Mouse (Mus musculus) intestine, postnatal 0 days (tissue): Measurements from ENCODE around the gene Atg4a-ps. TPM values are rescaled to one million over a fixed set of nuclear protein-coding genes. Genes with fewer than 3 reads are reported as not detected.

ENCODE experiments used
- ATAC-seq: fragments of 200-750 bp; cut with Nextera tagmentation; 2 replicates; pipeline ENCODE4 v1.8.0; 2017; ENCODE audit warnings: mild to moderate bottlenecking, moderate TSS enrichment, moderate library complexity
- H3K27ac ChIP-seq: fragments of 300-500 bp; sonication (generic); 2 replicates; pipeline ENCODE4 v1.5.1; 2014; ENCODE audit warnings: mild to moderate bottlenecking, low read depth, low read length, moderate library complexity
- H3K27me3 ChIP-seq: fragments of 300-500 bp; sonication (generic); replicated peaks from 2 replicates; pipeline ENCODE4 v1.6.1; 2014; ENCODE audit warnings: low read length, mixed read lengths; ENCODE audit not compliant: control insufficient read depth, insufficient read depth
- H3K36me3 ChIP-seq: fragments of 300-500 bp; sonication (generic); 2 replicates; pipeline ENCODE4 v1.6.1; 2014; ENCODE audit warnings: mild to moderate bottlenecking, moderate library complexity; ENCODE audit not compliant: control insufficient read depth, insufficient read depth
- H3K4me1 ChIP-seq: fragments of 300-500 bp; sonication (generic); replicated peaks from 2 replicates; pipeline ENCODE4 v1.6.1; 2014; ENCODE audit warnings: antibody characterized with exemption, low read length, mixed read lengths; ENCODE audit not compliant: control insufficient read depth, insufficient read depth
- H3K4me2 ChIP-seq: fragments of 300-500 bp; sonication (generic); replicated peaks from 2 replicates; pipeline ENCODE4 v1.6.1; 2014; ENCODE audit warnings: low read depth, mild to moderate bottlenecking, moderate library complexity
- H3K4me3 ChIP-seq: fragments of 300-500 bp; sonication (generic); 2 replicates; pipeline ENCODE4 v1.5.1; 2014; ENCODE audit warnings: low read depth, low read length
- H3K9ac ChIP-seq: fragments of 300-500 bp; sonication (generic); 2 replicates; pipeline ENCODE4 v1.6.1; 2014; ENCODE audit warnings: mild to moderate bottlenecking, low read depth, low read length
- H3K9me3 ChIP-seq: fragments of 300-500 bp; sonication (generic); 2 replicates; pipeline ENCODE4 v1.6.1; 2016; ENCODE audit warnings: mixed run types; ENCODE audit not compliant: control insufficient read depth
- CTCF ChIP-seq: sonication (generic); IDR thresholded peaks from 2 replicates; pipeline ENCODE4 v1.5.1; 2016; ENCODE audit warnings: low read depth, mild to moderate bottlenecking, control low read depth, antibody characterized with exemption, moderate library complexity
- WGBS: fragments of 180-500 bp; shearing (Covaris S2); extraction: QIAGEN DNeasy Blood & Tissue Kit; methylation state at CpG from one replicate; pipeline ENCODE4 v1.1.7; 2014; 5-methylcytosine and 5-hydroxymethylcytosine counted together
- polyA plus RNA-seq: library from polyadenylated mRNA; unstranded; fragments of >200 nt; fragmentation: Nextera tagmentation; extraction: Ambion mirVana; gene quantifications from 2 replicates; pipeline ENCODE4 v1.2.1, GENCODE M21; 2015

Atg4a-ps gene
- polyA plus RNA-seq, 1 experiment from 2014 or later = 0.26 TPM

GRCm38 (mm10) chr3:103634256-103634655 is 11.6 kb downstream of the Atg4a-ps start:
- H3K27me3 ChIP-seq = no peaks in the 10 kb centered on the region
- WGBS = 93% methylated on average over 1 of the region's 1 CpGs
- H3K27ac ChIP-seq = no peak overlapping the region
- H3K4me3 ChIP-seq = no peak overlapping the region
- H3K9ac ChIP-seq = no peak overlapping the region
- TF ChIP-seq CTCF = no peak
- H3K4me1 ChIP-seq = no peaks in the 10 kb centered on the region
- ATAC-seq = no peak
- no peak overlapping the region for H3K4me2 ChIP-seq
- H3K36me3 ChIP-seq = no peaks in the 10 kb centered on the region
- no peaks in the 10 kb centered on the region for H3K9me3 ChIP-seq

- H3K9ac ChIP-seq = no peak overlapping the region
- TF ChIP-seq CTCF = no peak
- H3K4me2 ChIP-seq = no peak overlapping the region
- no peaks in the 10 kb centered on the region for H3K27me3 ChIP-seq
- no peak for ATAC-seq
- H3K36me3 ChIP-seq = no peaks in the 10 kb centered on the region
- no peaks in the 10 kb centered on the region for H3K9me3 ChIP-seq
- H3K4me1 ChIP-seq = no peaks in the 10 kb centered on the region
- no peak overlapping the region for H3K4me3 ChIP-seq
- 65% methylated on average over 4 of the region's 4 CpGs for WGBS
- no peak overlapping the region for H3K27ac ChIP-seq
Measured at GRCm38 (mm10) chr3:103633831-103634230, 12.0 kb downstream of the Atg4a-ps start.

- H3K9me3 ChIP-seq = no peaks in the 10 kb centered on the region
- no peaks in the 10 kb centered on the region for H3K27me3 ChIP-seq
- H3K4me1 ChIP-seq = no peaks in the 10 kb centered on the region
- H3K27ac ChIP-seq = no peak overlapping the region
- ATAC-seq = no peak
- H3K9ac ChIP-seq = no peak overlapping the region
- TF ChIP-seq CTCF = no peak
- 73% methylated on average over 7 of the region's 7 CpGs for WGBS
- no peaks in the 10 kb centered on the region for H3K36me3 ChIP-seq
- no peak overlapping the region for H3K4me2 ChIP-seq
- H3K4me3 ChIP-seq = no peak overlapping the region
Measured at GRCm38 (mm10) chr3:103633124-103633523, 12.7 kb downstream of the Atg4a-ps start.

GRCm38 (mm10) chr3:103627661-103628060 is 18.2 kb downstream of the Atg4a-ps start:
- WGBS = 88% methylated on average over 3 of the region's 3 CpGs
- no peak overlapping the region for H3K4me2 ChIP-seq
- H3K4me3 ChIP-seq = no peak overlapping the region

GRCm38 (mm10) chr3:103626481-103626880 is 19.4 kb downstream of the Atg4a-ps start:
- Histone ChIP-seq H3K36me3 (no peaks in the 10 kb centered on the region), H3K4me2 (no peak overlapping the region), H3K27me3 (no peaks in the 10 kb centered on the region), H3K4me3 (no peak overlapping the region), H3K9me3 (no peaks in the 10 kb centered on the region), H3K27ac (no peak overlapping the region), H3K9ac (no peak overlapping the region), H3K4me1 (no peaks in the 10 kb centered on the region)
- no peak for ATAC-seq
- 93% methylated on average over 4 of the region's 4 CpGs for WGBS
- TF ChIP-seq CTCF = no peak

More at GRCm38 (mm10) chr3:103627661-103628060, 18.2 kb downstream of the Atg4a-ps start:
- ATAC-seq = no peak
- Histone ChIP-seq H3K27me3 (no peaks in the 10 kb centered on the region), H3K36me3 (no peaks in the 10 kb centered on the region), H3K9ac (no peak overlapping the region), H3K27ac (no peak overlapping the region), H3K9me3 (no peaks in the 10 kb centered on the region), H3K4me1 (no peaks in the 10 kb centered on the region)
- no peak for TF ChIP-seq CTCF

GRCm38 (mm10) chr3:103625169-103625568 is 20.7 kb downstream of the Atg4a-ps start:
- 89% methylated on average over 13 of the region's 13 CpGs for WGBS
- Histone ChIP-seq H3K4me1 (no peaks in the 10 kb centered on the region), H3K27ac (no peak overlapping the region), H3K4me2 (no peak overlapping the region), H3K9ac (no peak overlapping the region), H3K9me3 (no peaks in the 10 kb centered on the region), H3K36me3 (no peaks in the 10 kb centered on the region), H3K4me3 (no peak overlapping the region), H3K27me3 (no peaks in the 10 kb centered on the region)
- ATAC-seq = no peak
- TF ChIP-seq CTCF = no peak

GRCm38 (mm10) chr3:103624591-103625051 is 21.2 kb downstream of the Atg4a-ps start:
- TF ChIP-seq CTCF = no peak
- no peak for ATAC-seq
- Histone ChIP-seq H3K27ac (no peak overlapping the region), H3K4me1 (no peaks in the 10 kb centered on the region), H3K27me3 (no peaks in the 10 kb centered on the region), H3K9me3 (no peaks in the 10 kb centered on the region), H3K9ac (no peak overlapping the region), H3K4me2 (no peak overlapping the region), H3K36me3 (no peaks in the 10 kb centered on the region), H3K4me3 (no peak overlapping the region)
- 56% methylated on average over 5 of the region's 5 CpGs for WGBS
